Mouse (Mus musculus) MEL (cell line): ENCODE measurements around the gene Drc1. TPM values are rescaled to one million over a fixed set of nuclear protein-coding genes. Genes with fewer than 3 reads are reported as not detected.
A peak's percentile ranks its signal among the peaks of the same experiment; 100 is the strongest.

Source experiments
- DNase-seq: peaks from one replicate; pipeline ENCODE4 v3.0.0; 2011; ENCODE audit warnings: low read depth, low spot score
- H3K27ac ChIP-seq: 2 replicates; pipeline ENCODE4 v1.5.1; 2012; ENCODE audit warnings: low read depth, mild to moderate bottlenecking, control low read depth, low read length, moderate library complexity; ENCODE audit not compliant: control insufficient read depth
- H3K27me3 ChIP-seq, 2 experiments: fragments of 150-350 bp in 1 of 2; sonication (generic) in 1 of 2; 2 replicates each; pipeline ENCODE4 v1.6.1; 2012; ENCODE audit warnings: low read length in 2 of 2, mild to moderate bottlenecking in 2 of 2, improper control_type of control experiment in 1 of 2, moderate library complexity in 1 of 2; ENCODE audit not compliant: insufficient read depth in 2 of 2, control insufficient read depth in 1 of 2
- H3K36me3 ChIP-seq, 2 experiments: 2 replicates each; pipeline ENCODE4 v1.6.1; 2012 to 2014; ENCODE audit warnings: low read length in 2 of 2, improper control_type of control experiment in 1 of 2, inconsistent platforms in 1 of 2, mild to moderate bottlenecking in 1 of 2; ENCODE audit not compliant: insufficient read depth in 2 of 2, control insufficient read depth in 1 of 2
- H3K4me1 ChIP-seq, 2 experiments: fragments of 150-350 bp in 1 of 2; sonication (generic) in 1 of 2; 2 replicates each; pipeline ENCODE4 v1.6.1; 2012; ENCODE audit warnings: low read length in 2 of 2, improper control_type of control experiment in 1 of 2, mild to moderate bottlenecking in 1 of 2; ENCODE audit not compliant: insufficient read depth in 2 of 2, control insufficient read depth in 1 of 2
- H3K4me3 ChIP-seq, 2 experiments: fragments of 150-350 bp in 1 of 2; sonication (generic) in 1 of 2; 2 replicates each; pipeline ENCODE4 v1.5.1; 2012; ENCODE audit warnings: low read depth in 2 of 2, low read length in 2 of 2, mild to moderate bottlenecking in 2 of 2, moderate library complexity in 2 of 2, control low read depth in 1 of 2, improper control_type of control experiment in 1 of 2; ENCODE audit not compliant: control insufficient read depth in 1 of 2, insufficient read depth in 1 of 2
- H3K79me2 ChIP-seq: 2 replicates; pipeline ENCODE4 v1.6.1; 2012; ENCODE audit warnings: mild to moderate bottlenecking, low read length, moderate library complexity; ENCODE audit not compliant: control insufficient read depth, poor library complexity, insufficient read depth
- H3K9ac ChIP-seq: 2 replicates; pipeline ENCODE4 v1.6.1; 2012; ENCODE audit warnings: low read depth, mild to moderate bottlenecking, control low read depth, low read length, moderate library complexity; ENCODE audit not compliant: control insufficient read depth, poor library complexity, severe bottlenecking
- H3K9me3 ChIP-seq: fragments of 150-350 bp; sonication (generic); replicated peaks from 2 replicates; pipeline ENCODE4 v1.6.1; 2012; ENCODE audit warnings: mild to moderate bottlenecking, low read length, improper control_type of control experiment, moderate library complexity; ENCODE audit not compliant: insufficient read depth
- BHLHE40 ChIP-seq: IDR thresholded peaks from 2 replicates; pipeline ENCODE4 v1.6.1; 2012; ENCODE audit warnings: low read depth, mild to moderate bottlenecking, inconsistent platforms, low read length, improper control_type of control experiment, borderline replicate concordance
- CTCF ChIP-seq, 3 experiments: IDR thresholded peaks in 2 of 3; conservative IDR thresholded peaks in 1 of 3; 2 replicates each; pipeline ENCODE4 v1.5.1; 2011 to 2012; ENCODE audit warnings: low read length in 3 of 3, low read depth in 2 of 3, mild to moderate bottlenecking in 2 of 3, improper control_type of control experiment in 1 of 3, inconsistent platforms in 1 of 3, mixed read lengths in 1 of 3, moderate library complexity in 1 of 3; ENCODE audit not compliant: control insufficient read depth in 1 of 3, insufficient read depth in 1 of 3, poor library complexity in 1 of 3, severe bottlenecking in 1 of 3
- EP300 ChIP-seq, 2 experiments: IDR thresholded peaks; 2 replicates each; pipeline ENCODE4 v1.6.1; 2011; ENCODE audit warnings: improper control_type of control experiment in 2 of 2, low read length in 2 of 2, low read depth in 1 of 2, mild to moderate bottlenecking in 1 of 2
- ETS1 ChIP-seq: IDR thresholded peaks from 2 replicates; pipeline ENCODE4 v1.6.1; 2012; ENCODE audit warnings: low read depth, mild to moderate bottlenecking, inconsistent platforms, low read length, improper control_type of control experiment, moderate library complexity
- GABPA ChIP-seq: IDR thresholded peaks from 2 replicates; pipeline ENCODE4 v1.6.1; 2012; ENCODE audit warnings: low read depth, mild to moderate bottlenecking, inconsistent platforms, low read length, improper control_type of control experiment, moderate library complexity
- GATA1 ChIP-seq: IDR thresholded peaks from 2 replicates; pipeline ENCODE4 v1.6.1; 2011; ENCODE audit warnings: low read depth, low read length, improper control_type of control experiment
- HCFC1 ChIP-seq: IDR thresholded peaks from 2 replicates; pipeline ENCODE4 v1.6.1; 2012; ENCODE audit warnings: low read depth, mild to moderate bottlenecking, inconsistent platforms, low read length, improper control_type of control experiment, moderate library complexity
- JUND ChIP-seq: IDR thresholded peaks from 2 replicates; pipeline ENCODE4 v1.6.1; 2011; ENCODE audit warnings: low read depth, mild to moderate bottlenecking, improper control_type of control experiment, low read length
- KAT2A ChIP-seq: conservative IDR thresholded peaks from 2 replicates; pipeline ENCODE4 v1.6.1; 2012; ENCODE audit warnings: low read depth, low read length, improper control_type of control experiment, inconsistent platforms
- MAX ChIP-seq: IDR thresholded peaks from 2 replicates; pipeline ENCODE4 v1.6.1; 2011; ENCODE audit warnings: low read length, improper control_type of control experiment
- MXI1 ChIP-seq: IDR thresholded peaks from 2 replicates; pipeline ENCODE4 v1.6.1; 2011; ENCODE audit warnings: mild to moderate bottlenecking, low read depth, low read length, improper control_type of control experiment
- MYB ChIP-seq: IDR thresholded peaks from 2 replicates; pipeline ENCODE4 v1.6.1; 2011; ENCODE audit warnings: mild to moderate bottlenecking, low read depth, low read length, improper control_type of control experiment
- NRF1 ChIP-seq: IDR thresholded peaks from 2 replicates; pipeline ENCODE4 v1.6.1; 2014; ENCODE audit warnings: low read depth, mild to moderate bottlenecking, inconsistent platforms, low read length, improper control_type of control experiment, moderate library complexity; ENCODE audit not compliant: poor library complexity, insufficient read depth, severe bottlenecking
- POLR2AphosphoS5 ChIP-seq: IDR thresholded peaks from 2 replicates; pipeline ENCODE4 v1.6.1; 2012; ENCODE audit warnings: low read depth, borderline replicate concordance, mild to moderate bottlenecking, inconsistent platforms, low read length, moderate library complexity, mixed read lengths
- RCOR1 ChIP-seq: IDR thresholded peaks from 2 replicates; pipeline ENCODE4 v1.6.1; 2012; ENCODE audit warnings: low read depth, mild to moderate bottlenecking, inconsistent platforms, low read length, improper control_type of control experiment
- SIN3A ChIP-seq: IDR thresholded peaks from 2 replicates; pipeline ENCODE4 v1.6.1; 2012; ENCODE audit warnings: low read length, improper control_type of control experiment, inconsistent platforms
- SMC3 ChIP-seq: IDR thresholded peaks from 2 replicates; pipeline ENCODE4 v1.6.1; 2011; ENCODE audit warnings: low read depth, low read length, improper control_type of control experiment
- TAL1 ChIP-seq: IDR thresholded peaks from 2 replicates; pipeline ENCODE4 v1.6.1; 2012; ENCODE audit warnings: mild to moderate bottlenecking, inconsistent platforms, low read length, moderate library complexity, mixed read lengths
- TBP ChIP-seq: IDR thresholded peaks from 2 replicates; pipeline ENCODE4 v1.8.0; 2011; ENCODE audit warnings: low read depth, low read length, improper control_type of control experiment
- TCF12 ChIP-seq: IDR thresholded peaks from 2 replicates; pipeline ENCODE4 v1.6.1; 2014; ENCODE audit warnings: low read depth, mild to moderate bottlenecking, inconsistent platforms, low read length, improper control_type of control experiment, moderate library complexity
- USF1 ChIP-seq: IDR thresholded peaks from 2 replicates; pipeline ENCODE4 v1.6.1; 2014; ENCODE audit warnings: low read depth, mild to moderate bottlenecking, inconsistent platforms, low read length, improper control_type of control experiment, moderate library complexity
- ZC3H11A ChIP-seq: IDR thresholded peaks from 2 replicates; pipeline ENCODE4 v1.6.1; 2012; ENCODE audit warnings: low read depth, mild to moderate bottlenecking, inconsistent platforms, low read length, improper control_type of control experiment
- ZNF384 ChIP-seq: IDR thresholded peaks from 2 replicates; pipeline ENCODE4 v1.6.1; 2012; ENCODE audit warnings: low read depth, mild to moderate bottlenecking, inconsistent platforms, low read length, improper control_type of control experiment
- polyA plus RNA-seq, 2 experiments: library from polyadenylated mRNA; stranded (reverse) in 1 of 2; unstranded in 1 of 2; fragments of >175 nt in 1 of 2; fragments of >200 nt in 1 of 2; gene quantifications; 2 replicates each; pipeline versions ENCODE4 v1.2.1 to v1.2.4; 2012; ENCODE audit warnings: low replicate concordance in 2 of 2, low read depth in 1 of 2; ENCODE audit not compliant: insufficient read length in 2 of 2, insufficient read depth in 1 of 2, missing spikeins in 1 of 2
- total RNA-seq: library from RNA; depleted of rRNA; stranded (reverse); fragments of 300-350 nt; gene quantifications from 2 replicates; pipeline ENCODE4 v1.2.3, GENCODE M21; 2012

The Drc1 gene
- total and polyA plus RNA-seq, 3 experiments = not detected

DNA sequence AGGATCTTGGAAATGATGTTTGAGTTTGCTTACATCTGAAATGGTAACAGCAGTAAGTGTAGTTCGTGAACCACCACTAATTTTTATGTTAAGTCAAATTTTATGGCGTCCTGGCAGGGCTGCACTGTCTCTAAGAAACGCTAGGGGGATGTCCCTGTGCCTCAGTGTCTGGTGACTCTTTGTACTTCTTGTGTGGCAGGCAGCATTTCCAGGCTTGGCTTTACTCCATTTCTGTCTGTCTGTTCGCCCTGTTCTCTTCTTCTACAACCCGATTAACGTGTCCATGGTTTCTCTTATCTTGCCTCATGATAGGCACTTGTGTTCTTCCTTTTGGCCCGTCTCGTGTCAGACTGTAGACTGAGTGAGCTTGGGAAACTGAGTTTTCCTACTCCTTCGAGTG lies 37.4 kb upstream of the Drc1 start:
- no peaks in the 10 kb centered on the region for H3K27me3 ChIP-seq
- no peak overlapping the region for H3K4me3 ChIP-seq
- no peak overlapping the region for H3K9ac ChIP-seq
- H3K9me3 ChIP-seq = no peaks in the 10 kb centered on the region
- peaks cover 26 to 28% of the 10 kb centered on the region in 2 experiments for H3K4me1 ChIP-seq
- H3K27ac ChIP-seq = peak overlapping the region; percentile 0; the same call in 1 of the 2 replicates
- H3K36me3 ChIP-seq = peaks cover 8 to 51% of the 10 kb centered on the region in 2 experiments
- TF ChIP-seq CTCF (IDR thresholded peaks at IDR 0.05 in 2 of 3, conservative IDR thresholded peaks at IDR 0.05 in 1 of 3; ENCODE audit: control insufficient read depth in 1 of 3, insufficient read depth in 1 of 3, low read depth in 2 of 3, low read length in 3 of 3, poor library complexity in 1 of 3, severe bottlenecking in 1 of 3) (peak; percentile 54 to 95 (median 74)), ZC3H11A (no peak), KAT2A (no peak), HCFC1 (no peak), ETS1 (peak; percentile 12; the same call in 1 of the 2 replicates), BHLHE40 (no peak), GATA1 (peak; percentile 69), ZNF384 (no peak), TBP (0 out of 2 replicates have a peak, but pooled peaks have one; percentile 25), EP300 (IDR thresholded peaks at IDR 0.05; ENCODE audit: low read depth in 1 of 2, low read length in 2 of 2) (0 out of 4 replicates have a peak, but pooled peaks of 1 of the 2 experiments have one; percentile 5), SIN3A (peak; percentile 25; the same call in 1 of the 2 replicates), NRF1 (no peak), MXI1 (peak; percentile 68; the same call in 1 of the 2 replicates), SMC3 (0 out of 2 replicates have a peak, but pooled peaks have one; percentile 10), GABPA (no peak), USF1 (no peak), RCOR1 (no peak), MYB (no peak)
- TF ChIP-seq, all 39 proteins: peak for 8
- peaks cover 76% of the 10 kb centered on the region for H3K79me2 ChIP-seq
- DNase-seq = peak; percentile 93

DNA sequence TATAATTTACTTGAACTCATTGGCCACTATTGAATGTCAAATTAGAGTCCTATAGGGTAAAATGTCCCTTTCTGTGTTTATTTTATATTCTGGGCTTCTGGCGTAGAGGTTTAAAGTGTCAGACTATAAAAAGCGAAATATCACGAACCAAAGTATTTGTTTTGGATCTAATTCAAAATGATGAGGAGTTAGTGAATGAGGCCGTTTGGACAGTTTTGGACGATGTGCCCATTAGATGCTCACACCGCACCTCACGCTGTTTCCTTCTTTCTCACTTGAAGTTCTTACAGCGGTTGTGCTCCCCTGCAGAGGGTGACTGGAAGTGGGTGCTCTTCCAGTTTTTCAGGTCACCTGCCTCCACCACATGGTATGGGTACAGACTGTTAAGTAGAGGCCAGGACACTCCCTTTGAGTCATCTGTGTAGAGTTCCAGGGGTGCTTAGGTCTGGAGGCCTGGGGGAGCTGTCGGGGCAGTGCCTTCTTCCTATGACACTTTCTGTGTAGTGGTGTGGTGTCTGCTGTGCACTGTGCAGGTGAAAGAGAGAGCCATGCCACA lies 35.2 kb upstream of the Drc1 start:
- Histone ChIP-seq H3K27me3 (no peaks in the 10 kb centered on the region), H3K4me1 (peaks cover 17 to 19% of the 10 kb centered on the region in 2 experiments), H3K36me3 (peaks cover 12 to 30% of the 10 kb centered on the region in 2 experiments), H3K9ac (no peak overlapping the region), H3K27ac (no peak overlapping the region), H3K4me3 (no peak overlapping the region), H3K79me2 (peaks cover 57% of the 10 kb centered on the region), H3K9me3 (no peaks in the 10 kb centered on the region)
- TF ChIP-seq POLR2AphosphoS5 = no peak
- no peak for TF ChIP-seq RCOR1
- no peak for TF ChIP-seq TAL1
- no peak for TF ChIP-seq SIN3A
- TF ChIP-seq MAX = no peak
- TF ChIP-seq JUND = no peak
- TF ChIP-seq KAT2A = no peak
- TF ChIP-seq TCF12 = no peak
- TF ChIP-seq ETS1 = no peak
- no peak for TF ChIP-seq BHLHE40
- DNase-seq = no peak
